Mouse (Mus musculus) myocyte (in vitro differentiated cells): ENCODE measurements around the gene Ak1.

Experiments used
- CEBPB ChIP-seq: IDR thresholded peaks from 2 replicates; pipeline ENCODE4 v1.6.1; 2011; ENCODE audit warnings: mild to moderate bottlenecking, moderate library complexity; ENCODE audit not compliant: poor library complexity, insufficient read depth, severe bottlenecking
- E2F4 ChIP-seq: IDR thresholded peaks from one replicate; pipeline ENCODE4 v1.6.1; 2011; ENCODE audit warnings: mild to moderate bottlenecking, control low read depth, moderate library complexity; ENCODE audit not compliant: insufficient read depth
- MAX ChIP-seq: IDR thresholded peaks from one replicate; pipeline ENCODE4 v1.6.1; 2011; ENCODE audit warnings: low read depth, mild to moderate bottlenecking, control low read depth
- MYOD1 ChIP-seq, 3 experiments: IDR thresholded peaks; one replicate each; pipeline ENCODE4 v1.6.1; 2011; ENCODE audit warnings: control low read depth in 2 of 3, low read depth in 2 of 3, mild to moderate bottlenecking in 2 of 3, moderate library complexity in 1 of 3; ENCODE audit not compliant: insufficient read length in 2 of 3, control insufficient read depth in 1 of 3
- MYOG ChIP-seq, 3 experiments: IDR thresholded peaks; one replicate each; pipeline ENCODE4 v1.6.1; 2011; ENCODE audit warnings: control low read depth in 2 of 3, low read depth in 2 of 3, mild to moderate bottlenecking in 2 of 3; ENCODE audit not compliant: insufficient read length in 2 of 3, control insufficient read depth in 1 of 3, insufficient read depth in 1 of 3
- POLR2A ChIP-seq: IDR thresholded peaks from one replicate; pipeline ENCODE4 v1.6.1; 2011; ENCODE audit warnings: low read depth, mild to moderate bottlenecking, control low read depth, moderate library complexity; ENCODE audit not compliant: insufficient read length
- POLR2AphosphoS2 ChIP-seq: IDR thresholded peaks from one replicate; pipeline ENCODE4 v1.6.1; 2011; ENCODE audit warnings: low read depth, control low read depth; ENCODE audit not compliant: insufficient read length
- REST ChIP-seq: IDR thresholded peaks from one replicate; pipeline ENCODE4 v1.6.1; 2011; ENCODE audit warnings: mild to moderate bottlenecking, control low read depth, moderate library complexity; ENCODE audit not compliant: insufficient read depth, insufficient read length
- SRF ChIP-seq: IDR thresholded peaks from one replicate; pipeline ENCODE4 v1.6.1; 2011; ENCODE audit warnings: low read depth; ENCODE audit not compliant: control insufficient read depth, insufficient read length
- TCF12 ChIP-seq: IDR thresholded peaks from one replicate; pipeline ENCODE4 v1.6.1; 2011; ENCODE audit warnings: mild to moderate bottlenecking, control low read depth; ENCODE audit not compliant: poor library complexity, insufficient read depth, severe bottlenecking
- TCF3 ChIP-seq: IDR thresholded peaks from one replicate; pipeline ENCODE4 v1.6.1; 2011; ENCODE audit warnings: low read depth, control low read depth; ENCODE audit not compliant: insufficient read length
- USF1 ChIP-seq: IDR thresholded peaks from one replicate; pipeline ENCODE4 v1.6.1; 2011; ENCODE audit warnings: low read depth, mild to moderate bottlenecking, control low read depth, moderate library complexity

DNA sequence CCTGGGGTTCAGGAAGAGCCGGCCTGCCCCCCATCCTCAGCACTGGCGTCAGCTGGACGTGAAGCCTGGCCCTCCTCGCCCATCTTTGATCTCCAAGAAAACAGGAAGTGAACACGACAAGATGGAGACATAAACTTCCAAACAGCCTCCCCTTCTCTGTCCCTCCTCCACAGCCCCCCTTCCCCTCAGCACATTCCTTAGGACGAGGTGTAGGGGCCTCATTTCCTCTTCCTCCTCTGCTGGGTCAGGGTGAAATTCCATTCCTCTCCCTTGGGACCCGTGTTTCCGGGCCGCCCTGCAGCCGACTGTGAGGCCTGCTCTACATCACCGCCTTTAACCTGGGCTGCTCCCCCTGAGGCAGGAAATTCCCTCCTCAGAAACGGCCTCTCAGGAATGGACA lies 34.3 kb downstream of the Ak1 start:
- TF ChIP-seq POLR2AphosphoS2 (no peak), POLR2A (no peak), REST (no peak), MAX (no peak), CEBPB (no peak), TCF12 (no peak), MYOD1 (IDR thresholded peaks at IDR 0.05; ENCODE audit: control insufficient read depth in 1 of 3, insufficient read length in 2 of 3, low read depth in 2 of 3) (no peak), E2F4 (no peak), USF1 (no peak), MYOG (IDR thresholded peaks at IDR 0.05; ENCODE audit: control insufficient read depth in 1 of 3, insufficient read depth in 1 of 3, insufficient read length in 2 of 3, low read depth in 2 of 3) (no peak), SRF (no peak), TCF3 (no peak)
